Comparison of ENCODE assay signal across 12 mouse cellular contexts in genomic region chr5:4326309-4327014, GRCm38 (mm10).
DNase-seq lines count a peak whose midpoint lies in the region; ATAC-seq and TF ChIP-seq lines count a peak whose summit lies in the region.
"Had no signal": no experiment of that assay in that cellular context is flagged by ENCODE, and none has a peak within 500 bp of the region (broad histone marks: within the 10 kb centered on the region; RNA-seq: fewer than 3 reads in every experiment).

No protein-coding gene starts in this region.

- peak; percentile 63; the same call in 1 of the 2 replicates for ATAC-seq in kidney, embryonic 14.5 days (ENCODE audit: low FRiP score, low TSS enrichment)
- ATAC-seq in liver, embryonic 13.5 days (ENCODE audit: low read depth): peak; percentile 70
- ATAC-seq: midbrain, embryonic 13.5 days had no signal

- no peaks in the 10 kb centered on the region for H3K36me3 ChIP-seq in kidney, embryonic 14.5 days (ENCODE audit: control insufficient read depth, insufficient read depth, low read length)
- no peaks in the 10 kb centered on the region for H3K36me3 ChIP-seq in liver, embryonic 13.5 days
- H3K36me3 ChIP-seq: midbrain, embryonic 13.5 days had no signal

- no peak overlapping the region for H3K4me2 ChIP-seq in kidney, embryonic 14.5 days (replicated peaks; ENCODE audit: low read depth, low read length)
- no peak overlapping the region for H3K4me2 ChIP-seq in liver, embryonic 13.5 days
- H3K4me2 ChIP-seq: hindbrain, embryonic 14.5 days; midbrain, embryonic 13.5 days had no signal

- no peaks in the 10 kb centered on the region for H3K27me3 ChIP-seq in kidney, embryonic 14.5 days (ENCODE audit: control insufficient read depth, insufficient read depth, low read length)
- H3K27me3 ChIP-seq in liver, embryonic 13.5 days: no peaks in the 10 kb centered on the region
- H3K27me3 ChIP-seq: midbrain, embryonic 13.5 days had no signal

- no peaks in the 10 kb centered on the region for H3K4me1 ChIP-seq in kidney, embryonic 14.5 days (ENCODE audit: control insufficient read depth, insufficient read depth, low read length)
- no peaks in the 10 kb centered on the region for H3K4me1 ChIP-seq in liver, embryonic 13.5 days (replicated peaks)
- H3K4me1 ChIP-seq: midbrain, embryonic 13.5 days had no signal

- no peak overlapping the region for H3K9ac ChIP-seq in kidney, embryonic 14.5 days (ENCODE audit: low read depth, low read length)
- H3K9ac ChIP-seq in liver, embryonic 13.5 days: no peak overlapping the region
- H3K9ac ChIP-seq: hindbrain, embryonic 14.5 days; midbrain, embryonic 13.5 days had no signal

- no peak overlapping the region for H3K4me3 ChIP-seq in kidney, embryonic 14.5 days (ENCODE audit: low read length)
- H3K4me3 ChIP-seq in liver, embryonic 13.5 days (replicated peaks): no peak overlapping the region
- H3K4me3 ChIP-seq in layer of hippocampus, adult 2 months: no peak overlapping the region
- H3K4me3 ChIP-seq: midbrain, embryonic 13.5 days had no signal

- TF ChIP-seq CTCF in layer of hippocampus, adult 2 months (conservative IDR thresholded peaks at IDR 0.05): no peak

- 0 out of 2 replicates have a peak overlapping the region, but pooled peaks have one; percentile 8 for H3K27ac ChIP-seq in kidney, embryonic 14.5 days (ENCODE audit: low read depth, low read length)
- peak overlapping the region; percentile 13; the same call in 1 of the 2 replicates for H3K27ac ChIP-seq in liver, embryonic 13.5 days
- H3K27ac ChIP-seq in layer of hippocampus, adult 2 months: no peak overlapping the region
- H3K27ac ChIP-seq: hindbrain, embryonic 14.5 days; midbrain, embryonic 13.5 days had no signal

- WGBS in kidney, embryonic 14.5 days: 21% methylated on average over 8 of the region's 8 CpGs
- WGBS in liver, embryonic 13.5 days (ENCODE audit: insufficient replicate concordance): 41% methylated on average over 8 of the region's 8 CpGs

- DNase-seq in kidney, postnatal 25 days: no peak
- peak; percentile 77 for DNase-seq in embryo, embryonic 10 days (ENCODE audit: low spot score)
- peak; percentile 71 for DNase-seq in embryo, embryonic 10.5 days (ENCODE audit: low spot score)
- no peak for DNase-seq in liver, embryonic 13.5 days
- no peak for DNase-seq in spleen, adult 18-20 months
- DNase-seq in layer of hippocampus, adult 2 months (ENCODE audit: low spot score in 2 of 2): no peak
- DNase-seq: cerebellum, adult 18-20 months; kidney, postnatal 10 days; thymus, adult 2 months had no signal

- H3K9me3 ChIP-seq in kidney, embryonic 14.5 days (ENCODE audit: control insufficient read depth, low read length): no peaks in the 10 kb centered on the region
- no peaks in the 10 kb centered on the region for H3K9me3 ChIP-seq in liver, embryonic 13.5 days (replicated peaks)
- H3K9me3 ChIP-seq: midbrain, embryonic 13.5 days had no signal

Comparison
In these comparisons a context has a peak if more than half of its experiments do, and no peak if none do; other contexts are left out.
1. DNase-seq: peak in embryo, embryonic 10 days (single experiment) and embryo, embryonic 10.5 days (single experiment); none in kidney, postnatal 25 days (0 of 2), liver, embryonic 13.5 days (single experiment), spleen, adult 18-20 months (0 of 2) and layer of hippocampus, adult 2 months (0 of 2).